Mouse (Mus musculus) T-helper 17 cell (primary cell): Measurements from ENCODE around the gene Slc5a5.

Source experiments
- in situ Hi-C, 2 experiments: fragments of 300-600 bp; cut with MboI, MseI; formaldehyde crosslinking; loops; 1 replicate in 1 of 2; 2 replicates in 1 of 2; pipeline ENCODE4 v1.15.1; 2025; ENCODE audit warnings: high pct_unique_total_duplicates in 2 of 2

Gene Slc5a5

GRCm38 (mm10) chr8:70903582-70903981 lies 11.0 kb upstream of the Slc5a5 start:
- in situ Hi-C loops: no loop called here

GRCm38 (mm10) chr8:70903112-70903511 lies 10.6 kb upstream of the Slc5a5 start:
- in situ Hi-C loops: no loop called here

GRCm38 (mm10) chr8:70902211-70902610 lies 9.7 kb upstream of the Slc5a5 start:
- in situ Hi-C loops: no loop called here

GRCm38 (mm10) chr8:70900872-70901387 lies 8.4 kb upstream of the Slc5a5 start:
- in situ Hi-C loops: no loop called here

- in situ Hi-C loops: loop anchor here in 1 of 2 experiments (5.0 kb wide), 1 partner anchor 473 kb away; the partner anchor contains the start of gene Ocel1
Observed at GRCm38 (mm10) chr8:70899226-70899625, 6.7 kb upstream of the Slc5a5 start.

GRCm38 (mm10) chr8:70898661-70899198 lies 6.2 kb upstream of the Slc5a5 start:
- in situ Hi-C loops: loop anchor here in 1 of 2 experiments (5.0 kb wide), 1 partner anchor 474 kb away; the partner anchor contains the start of gene Ocel1

- in situ Hi-C loops: loop anchor here in 1 of 2 experiments (5.0 kb wide), 1 partner anchor 474 kb away; the partner anchor contains the start of gene Ocel1
Observed at GRCm38 (mm10) chr8:70897681-70898413, 5.3 kb upstream of the Slc5a5 start.

GRCm38 (mm10) chr8:70897021-70897680 lies 4.6 kb upstream of the Slc5a5 start, which contains the start of gene Rpl18a:
Gene Rpl18a (minus strand): TSS chr8:70897412.
- in situ Hi-C loops: loop anchor here in 1 of 2 experiments (5.0 kb wide), 1 partner anchor 475 kb away; the partner anchor contains the start of gene Ocel1

- in situ Hi-C loops: loop anchor here in 1 of 2 experiments (5.0 kb wide), 1 partner anchor 476 kb away; the partner anchor contains the start of gene Ocel1
Observed at GRCm38 (mm10) chr8:70896316-70897020, 3.9 kb upstream of the Slc5a5 start.

GRCm38 (mm10) chr8:70895571-70896259 lies 3.2 kb upstream of the Slc5a5 start:
- in situ Hi-C loops: loop anchor here in 1 of 2 experiments (5.0 kb wide), 1 partner anchor 477 kb away; the partner anchor contains the start of gene Ocel1

GRCm38 (mm10) chr8:70894771-70895545 lies 2.4 kb upstream of the Slc5a5 start:
- in situ Hi-C loops: loop anchor here in 1 of 2 experiments (5.0 kb wide), 1 partner anchor 477 kb away; the partner anchor contains the start of gene Ocel1

- in situ Hi-C loops: no loop called here
Observed at GRCm38 (mm10) chr8:70894385-70894720, 1.8 kb upstream of the Slc5a5 start.

- in situ Hi-C loops: no loop called here
Observed at GRCm38 (mm10) chr8:70893656-70894384, 1.3 kb upstream of the Slc5a5 start.

- in situ Hi-C loops: no loop called here
Observed at GRCm38 (mm10) chr8:70892896-70893655, 519 bp upstream of the Slc5a5 start.

- in situ Hi-C loops: no loop called here
Observed at GRCm38 (mm10) chr8:70891356-70891755, 1.2 kb downstream of the Slc5a5 start.

- in situ Hi-C loops: no loop called here
Observed at GRCm38 (mm10) chr8:70890656-70891055, 1.9 kb downstream of the Slc5a5 start.

- in situ Hi-C loops: no loop called here
Observed at GRCm38 (mm10) chr8:70887669-70888068, 4.9 kb downstream of the Slc5a5 start.

- in situ Hi-C loops: no loop called here
Observed at GRCm38 (mm10) chr8:70885612-70886011, 6.9 kb downstream of the Slc5a5 start.
